9 mouse cellular contexts compared by ENCODE assay signal in genomic region chr1:171039135-171039534, GRCm38 (mm10). TPM values are rescaled to one million over a fixed set of nuclear protein-coding genes. Genes with fewer than 3 reads are reported as not detected.
DNase-seq lines count a peak whose midpoint lies in the region; ATAC-seq and TF ChIP-seq lines count a peak whose summit lies in the region.
"Had no signal": no experiment of that assay in that cellular context is flagged by ENCODE, and none has a peak within 500 bp of the region (broad histone marks: within the 10 kb centered on the region; RNA-seq: fewer than 3 reads in every experiment).

No protein-coding gene starts in this region.

- H3K36me3 ChIP-seq in hindbrain, embryonic 15.5 days, result no peaks in the 10 kb centered on the region
- H3K36me3 ChIP-seq in hindbrain, embryonic 12.5 days, result no peaks in the 10 kb centered on the region
- H3K36me3 ChIP-seq in ES-E14 (ENCODE audit: control insufficient read depth, insufficient read depth, low read length, poor library complexity, severe bottlenecking), result no peaks in the 10 kb centered on the region
- H3K36me3 ChIP-seq in forebrain, postnatal 0 days (ENCODE audit: insufficient read depth), result no peaks in the 10 kb centered on the region
- no peaks in the 10 kb centered on the region for H3K36me3 ChIP-seq in heart, embryonic 12.5 days
- H3K36me3 ChIP-seq: neural tube, embryonic 12.5 days had no signal

- peak; percentile 87 for DNase-seq in 3T3-L1 (ENCODE audit: low read depth, low spot score)
- DNase-seq in ES-E14 (ENCODE audit: low read depth, low spot score), result peak; percentile 52
- DNase-seq in forebrain, postnatal 0 days, result no peak
- DNase-seq in adrenal gland, adult 8-10 months, result no peak
- no peak for DNase-seq in cerebellum, postnatal 25 days

- in situ Hi-C loops in ES-E14 (cut with MboI; ENCODE audit: low sequenced_read_pairs in 2 of 2, unreplicated experiment in 2 of 2), result no loop called here

- H3K4me2 ChIP-seq in hindbrain, embryonic 15.5 days, result peak overlapping the region; percentile 49
- no peak overlapping the region for H3K4me2 ChIP-seq in hindbrain, embryonic 12.5 days (replicated peaks)
- H3K4me2 ChIP-seq in forebrain, postnatal 0 days (ENCODE audit: low read depth), result 0 out of 2 replicates have a peak overlapping the region, but pooled peaks have one; percentile 18
- H3K4me2 ChIP-seq in heart, embryonic 12.5 days, result no peak overlapping the region

- no peak overlapping the region for H3K27ac ChIP-seq in hindbrain, embryonic 15.5 days (replicated peaks)
- H3K27ac ChIP-seq in hindbrain, embryonic 12.5 days, result no peak overlapping the region
- H3K27ac ChIP-seq in ES-E14 (ENCODE audit: insufficient read depth, low read depth, low read length, poor library complexity, severe bottlenecking), result no peak overlapping the region
- H3K27ac ChIP-seq in forebrain, postnatal 0 days (ENCODE audit: low read depth, low read length), result no peak overlapping the region
- H3K27ac ChIP-seq in heart, embryonic 12.5 days (ENCODE audit: poor library complexity, severe bottlenecking), result no peak overlapping the region
- H3K27ac ChIP-seq: neural tube, embryonic 12.5 days had no signal

- 75% methylated on average over 6 of the region's 6 CpGs for WGBS in hindbrain, embryonic 15.5 days
- WGBS in hindbrain, embryonic 12.5 days, result 75% methylated on average over 6 of the region's 6 CpGs
- 80% methylated on average over 6 of the region's 6 CpGs for WGBS in forebrain, postnatal 0 days
- WGBS in heart, embryonic 12.5 days, result 73% methylated on average over 6 of the region's 6 CpGs

- 0 out of 2 replicates have a peak, but pooled peaks cover 6% of the 10 kb centered on the region for H3K27me3 ChIP-seq in hindbrain, embryonic 15.5 days
- H3K27me3 ChIP-seq in hindbrain, embryonic 12.5 days, result peaks cover 20% of the 10 kb centered on the region
- no peaks in the 10 kb centered on the region for H3K27me3 ChIP-seq in forebrain, postnatal 0 days (ENCODE audit: insufficient read depth, low read length)
- H3K27me3 ChIP-seq in heart, embryonic 12.5 days (replicated peaks), result peaks cover 4% of the 10 kb centered on the region; the same call in 1 of the 2 replicates

- peak overlapping the region; percentile 99; the same call in 1 of the 2 replicates for H3K4me3 ChIP-seq in hindbrain, embryonic 15.5 days
- H3K4me3 ChIP-seq in hindbrain, embryonic 12.5 days, result no peak overlapping the region
- H3K4me3 ChIP-seq in ES-E14 (ENCODE audit: insufficient read depth in 1 of 2, low read depth in 1 of 2, low read length in 2 of 2, poor library complexity in 1 of 2, severe bottlenecking in 1 of 2), result peak overlapping the region in 1 of 2 experiments; percentile 91; a peak in 3 of 4 replicates
- no peak overlapping the region for H3K4me3 ChIP-seq in forebrain, postnatal 0 days (ENCODE audit: low read depth, low read length)
- no peak overlapping the region for H3K4me3 ChIP-seq in heart, embryonic 12.5 days

- no peak for TF ChIP-seq CTCF in forebrain, postnatal 0 days (IDR thresholded peaks at IDR 0.05; ENCODE audit: low read depth)

- H3K9me3 ChIP-seq in hindbrain, embryonic 15.5 days, result no peaks in the 10 kb centered on the region
- no peaks in the 10 kb centered on the region for H3K9me3 ChIP-seq in hindbrain, embryonic 12.5 days (replicated peaks)
- H3K9me3 ChIP-seq in ES-E14 (ENCODE audit: control insufficient read depth, insufficient read depth, low read depth, low read length), result 0 out of 2 replicates have a peak, but pooled peaks cover 1% of the 10 kb centered on the region
- H3K9me3 ChIP-seq in forebrain, postnatal 0 days (ENCODE audit: low read length), result no peaks in the 10 kb centered on the region
- no peaks in the 10 kb centered on the region for H3K9me3 ChIP-seq in heart, embryonic 12.5 days (replicated peaks)
- H3K9me3 ChIP-seq: neural tube, embryonic 12.5 days had no signal

- no peak overlapping the region for H3K9ac ChIP-seq in hindbrain, embryonic 15.5 days
- no peak overlapping the region for H3K9ac ChIP-seq in hindbrain, embryonic 12.5 days
- H3K9ac ChIP-seq in ES-E14 (ENCODE audit: insufficient read depth, low read depth, low read length, poor library complexity, severe bottlenecking), result no peak overlapping the region
- no peak overlapping the region for H3K9ac ChIP-seq in forebrain, postnatal 0 days
- H3K9ac ChIP-seq in heart, embryonic 12.5 days, result no peak overlapping the region
- H3K9ac ChIP-seq: neural tube, embryonic 12.5 days had no signal

- no peak for ATAC-seq in hindbrain, embryonic 15.5 days (ENCODE audit: low FRiP score, low read depth)
- ATAC-seq in hindbrain, embryonic 12.5 days (ENCODE audit: low FRiP score), result no peak
- ATAC-seq in forebrain, postnatal 0 days, result no peak
- no peak for ATAC-seq in heart, embryonic 12.5 days (ENCODE audit: insufficient number of reproducible peaks, low FRiP score)

- H3K4me1 ChIP-seq in hindbrain, embryonic 15.5 days (replicated peaks), result peaks cover 25% of the 10 kb centered on the region
- H3K4me1 ChIP-seq in hindbrain, embryonic 12.5 days, result peaks cover 15% of the 10 kb centered on the region; the same call in 1 of the 2 replicates
- no peaks in the 10 kb centered on the region for H3K4me1 ChIP-seq in ES-E14 (ENCODE audit: control insufficient read depth in 2 of 2, insufficient read depth in 2 of 2, low read length in 2 of 2, poor library complexity in 1 of 2)
- H3K4me1 ChIP-seq in forebrain, postnatal 0 days (ENCODE audit: insufficient read depth), result no peaks in the 10 kb centered on the region
- H3K4me1 ChIP-seq in heart, embryonic 12.5 days (replicated peaks), result peaks cover 3% of the 10 kb centered on the region; the same call in 1 of the 2 replicates

TF ChIP-seq in ES-E14, 5 proteins besides CTCF, POLR2A, EP300 and RAD21:
- TF ChIP-seq CHD2 (IDR thresholded peaks at IDR 0.05; ENCODE audit: low read depth, low read length) (no peak), ZNF384 (IDR thresholded peaks at IDR 0.05; ENCODE audit: low read depth, low read length) (no peak), HCFC1 (IDR thresholded peaks at IDR 0.05; ENCODE audit: borderline replicate concordance, insufficient read depth, low read length) (no peak), MAFK (IDR thresholded peaks at IDR 0.05; ENCODE audit: insufficient read depth, low read depth, low read length) (no peak), ZC3H11A (IDR thresholded peaks at IDR 0.05; ENCODE audit: borderline replicate concordance, low read depth, low read length) (no peak)

RNA-seq across cellular contexts. Expression of gene Fcgr4, which starts 20.4 kb away (rescaled TPM):
- polyA plus RNA-seq in hindbrain, embryonic 15.5 days (2015; fragmentation: Nextera tagmentation; extraction: Ambion mirVana), result 0.27 and 1.0 TPM in 2 replicates
- polyA plus RNA-seq in hindbrain, embryonic 12.5 days (2016; fragmentation: Nextera tagmentation; extraction: Ambion mirVana), result 0.25 and 0.45 TPM in 2 replicates
- 0.49 TPM in 1 of 2 replicates, not detected in the other for total RNA-seq in ES-E14 (2012; rRNA removed)
- total RNA-seq in forebrain, postnatal 0 days (2014; rRNA removed), result 0.76 TPM in 1 of 2 replicates, not detected in the other
- polyA plus RNA-seq in forebrain, postnatal 0 days (2015; fragmentation: Nextera tagmentation; extraction: Ambion mirVana), result 0.44 and 0.67 TPM in 2 replicates
- 0.14 and 0.24 TPM in 2 replicates for polyA plus RNA-seq in heart, embryonic 12.5 days (2016; fragmentation: Nextera tagmentation; extraction: Ambion mirVana)
- total RNA-seq in adrenal gland, adult 8-10 months (2022), result 1 to 10 TPM; 4.1 to 7.5 (median 6.1) TPM

RNA-seq across cellular contexts. Expression of gene Fcgr3, which starts 25.6 kb away (rescaled TPM):
- polyA plus RNA-seq in hindbrain, embryonic 15.5 days (2015; fragmentation: Nextera tagmentation; extraction: Ambion mirVana), result 9.6 and 12.3 TPM in 2 replicates
- 7.2 and 9.1 TPM in 2 replicates for polyA plus RNA-seq in hindbrain, embryonic 12.5 days (2016; fragmentation: Nextera tagmentation; extraction: Ambion mirVana)
- 0.32 and 0.40 TPM in 2 replicates for total RNA-seq in ES-E14 (2012; rRNA removed)
- 13.5 and 14.9 TPM in 2 replicates for total RNA-seq in forebrain, postnatal 0 days (2014; rRNA removed)
- 13.9 and 14.6 TPM in 2 replicates for polyA plus RNA-seq in forebrain, postnatal 0 days (2015; fragmentation: Nextera tagmentation; extraction: Ambion mirVana)
- 3.8 and 4.5 TPM in 2 replicates for polyA plus RNA-seq in heart, embryonic 12.5 days (2016; fragmentation: Nextera tagmentation; extraction: Ambion mirVana)
- total RNA-seq in adrenal gland, adult 8-10 months (2022), result 10 to 100 TPM; 11.4 to 29.7 (median 23.1) TPM

Comparison
In these comparisons a context has a peak if more than half of its experiments do, and no peak if none do; other contexts are left out.
1. H3K4me2 ChIP-seq: peak in hindbrain, embryonic 15.5 days (single experiment) and forebrain, postnatal 0 days (single experiment); none in hindbrain, embryonic 12.5 days (single experiment) and heart, embryonic 12.5 days (single experiment).
2. DNase-seq: peak in 3T3-L1 (single experiment) and ES-E14 (single experiment); none in forebrain, postnatal 0 days (single experiment), adrenal gland, adult 8-10 months (single experiment) and cerebellum, postnatal 25 days (0 of 2).